Mouse (Mus musculus): ENCODE results near the gene Sec61b. TPM values are rescaled to one million over a fixed set of nuclear protein-coding genes. Genes with fewer than 3 reads are reported as not detected.

Gene Sec61b
- total RNA-seq (2023; ENCODE audit: inconsistent age): 65.8 to 88.9 TPM (median 70.1 TPM) in 4 replicates

DNA sequence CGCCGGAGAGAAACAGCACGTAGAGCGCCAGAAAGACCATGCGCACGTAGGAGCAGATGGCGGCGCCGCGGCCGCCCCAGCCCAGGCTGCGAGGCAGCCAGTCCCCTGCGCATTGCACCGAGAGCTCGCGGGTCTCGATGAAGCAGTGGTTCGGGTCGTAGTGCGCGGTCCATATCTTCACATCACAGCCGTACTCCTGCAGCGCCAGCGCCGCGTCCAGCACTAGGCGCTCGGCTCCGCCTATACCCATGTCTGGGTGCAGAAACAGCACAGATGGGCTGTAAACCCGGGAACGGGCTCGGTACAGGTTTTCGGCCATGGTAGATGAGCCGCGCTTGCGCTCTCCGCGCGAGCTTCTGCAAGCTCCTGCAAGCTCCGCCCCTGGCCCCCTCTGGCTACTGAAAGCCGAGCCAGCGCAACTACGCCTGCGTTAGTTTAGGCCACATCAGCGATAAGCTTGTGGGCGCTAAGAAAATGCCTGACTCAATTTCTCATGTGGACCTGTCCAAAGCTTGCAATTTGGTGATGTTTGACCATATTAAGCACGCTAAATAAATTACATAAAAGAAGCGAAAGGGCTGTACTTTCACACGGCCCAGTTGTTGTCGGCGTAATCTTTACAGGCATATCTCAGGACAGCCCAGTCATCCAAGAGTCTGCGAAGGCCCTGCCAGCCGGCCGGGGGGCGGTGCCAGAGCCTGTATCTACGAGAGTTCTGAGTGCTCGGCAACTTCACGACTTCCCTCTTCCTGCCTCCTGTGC is at the start of gene Sec61b, which contains the start of gene Alg2:
Sec61b (plus strand) TSS at position 691 of the 762 bp plus-strand sequence.
Alg2 (minus strand) TSS at position 366 of the 762 bp plus-strand sequence.

Other genes with a start within 250 kb of the Sec61b start
- 29.3 to 35.7 TPM (median 32.6 TPM) in 4 replicates for gene Tgfbr1, start 121.4 kb upstream of the Sec61b start, total RNA-seq (2023; ENCODE audit: inconsistent age)
- gene Alg2, start 325 bp upstream of the Sec61b start, total RNA-seq (2023; ENCODE audit: inconsistent age): 12.9 to 15.3 TPM (median 15.1 TPM) in 4 replicates